ENCODE assay signal across 21 mouse cellular contexts in genomic region chr4:79291091-79291490, GRCm38 (mm10).
A peak's percentile ranks its signal among the peaks of the same experiment; 100 is the strongest.
DNase-seq lines count a peak whose midpoint lies in the region; ATAC-seq and TF ChIP-seq lines count a peak whose summit lies in the region.
"Had no signal": no experiment of that assay in that cellular context is flagged by ENCODE, and none has a peak within 500 bp of the region (broad histone marks: within the 10 kb centered on the region; RNA-seq: fewer than 3 reads in every experiment).

No protein-coding gene starts in this region.

- no peak overlapping the region for H3K9ac ChIP-seq in forebrain, embryonic 14.5 days (ENCODE audit: low read length)
- no peak overlapping the region for H3K9ac ChIP-seq in forebrain, embryonic 15.5 days (replicated peaks)
- H3K9ac ChIP-seq: embryonic facial prominence, embryonic 13.5 days; hindbrain, embryonic 12.5 days had no signal

- no peak for TF ChIP-seq POLR2A in brain, embryonic 14.5 days (IDR thresholded peaks at IDR 0.05; ENCODE audit: borderline replicate concordance, extremely low read depth, insufficient read depth, insufficient read length, poor library complexity, severe bottlenecking)

- H3K4me1 ChIP-seq in forebrain, embryonic 14.5 days (ENCODE audit: control insufficient read depth, insufficient read depth, low read length): no peaks in the 10 kb centered on the region
- H3K4me1 ChIP-seq in forebrain, embryonic 15.5 days: no peaks in the 10 kb centered on the region
- H3K4me1 ChIP-seq: embryonic facial prominence, embryonic 13.5 days; heart, embryonic 10.5 days; hindbrain, embryonic 12.5 days had no signal

- no peak for TF ChIP-seq CTCF in brain, embryonic 14.5 days (IDR thresholded peaks at IDR 0.05; ENCODE audit: borderline replicate concordance, extremely low read depth, insufficient read depth, insufficient read length)

- no peaks in the 10 kb centered on the region for H3K27me3 ChIP-seq in forebrain, embryonic 14.5 days (replicated peaks; ENCODE audit: control insufficient read depth, insufficient read depth, low read length)
- no peaks in the 10 kb centered on the region for H3K27me3 ChIP-seq in forebrain, embryonic 15.5 days
- H3K27me3 ChIP-seq: embryonic facial prominence, embryonic 13.5 days; hindbrain, embryonic 12.5 days had no signal

- no peak overlapping the region for H3K27ac ChIP-seq in forebrain, embryonic 14.5 days (ENCODE audit: low read depth, low read length)
- no peak overlapping the region for H3K27ac ChIP-seq in forebrain, embryonic 15.5 days (replicated peaks)
- H3K27ac ChIP-seq: embryonic facial prominence, embryonic 13.5 days; heart, embryonic 10.5 days; hindbrain, embryonic 12.5 days had no signal

- H3K36me3 ChIP-seq in forebrain, embryonic 14.5 days (ENCODE audit: control insufficient read depth, insufficient read depth, low read length): no peaks in the 10 kb centered on the region
- H3K36me3 ChIP-seq in forebrain, embryonic 15.5 days: no peaks in the 10 kb centered on the region
- H3K36me3 ChIP-seq: embryonic facial prominence, embryonic 13.5 days; heart, embryonic 10.5 days; hindbrain, embryonic 12.5 days had no signal

- no peak overlapping the region for H3K4me2 ChIP-seq in forebrain, embryonic 14.5 days (ENCODE audit: low read length)
- no peak overlapping the region for H3K4me2 ChIP-seq in forebrain, embryonic 15.5 days (replicated peaks)
- H3K4me2 ChIP-seq: embryonic facial prominence, embryonic 13.5 days; hindbrain, embryonic 12.5 days had no signal

- DNase-seq in forebrain, embryonic 14.5 days (ENCODE audit: low spot score): peak; percentile 2
- DNase-seq in layer of hippocampus, adult 18-20 months (ENCODE audit: low spot score in 2 of 2): peak; percentile 7 to 44
- DNase-seq in layer of hippocampus, adult 9-10 months (ENCODE audit: low spot score): no peak
- DNase-seq in brain, adult 2 months (ENCODE audit: low read depth, low spot score): peak; percentile 67
- DNase-seq in brain, embryonic 14.5 days (ENCODE audit: low read depth): peak; percentile 19
- no peak for DNase-seq in kidney, adult 18-20 months
- DNase-seq in adrenal gland, adult 18-20 months (ENCODE audit: low spot score in 2 of 2): no peak
- DNase-seq: adrenal gland, adult 8-10 months; adrenal gland, postnatal 36 days; cerebellum, adult 18-20 months; cerebellum, postnatal 25 days; gastrocnemius, postnatal 10 days; heart, adult 18-20 months; heart, postnatal 10 days; heart, postnatal 4 days had no signal

- ATAC-seq in forebrain, embryonic 14.5 days: no peak
- no peak; the same call in 1 of the 2 replicates for ATAC-seq in forebrain, embryonic 15.5 days (replicated peaks)
- ATAC-seq: hindbrain, embryonic 16.5 days; inflammation-experienced regulatory T-cells, adult 6 months had no signal

- no peaks in the 10 kb centered on the region for H3K9me3 ChIP-seq in forebrain, embryonic 14.5 days (replicated peaks; ENCODE audit: control insufficient read depth, low read length)
- no peaks in the 10 kb centered on the region for H3K9me3 ChIP-seq in forebrain, embryonic 15.5 days
- H3K9me3 ChIP-seq: embryonic facial prominence, embryonic 13.5 days; heart, embryonic 10.5 days; hindbrain, embryonic 12.5 days had no signal

- WGBS in forebrain, embryonic 14.5 days: 66% methylated on average over 1 of the region's 1 CpGs
- 62% methylated on average over 1 of the region's 1 CpGs for WGBS in forebrain, embryonic 15.5 days

- no peak overlapping the region for H3K4me3 ChIP-seq in forebrain, embryonic 14.5 days (ENCODE audit: low read depth, low read length)
- H3K4me3 ChIP-seq in forebrain, embryonic 15.5 days: no peak overlapping the region
- H3K4me3 ChIP-seq: embryonic facial prominence, embryonic 13.5 days; heart, embryonic 10.5 days; hindbrain, embryonic 12.5 days had no signal

Comparison
In these comparisons a context has a peak if more than half of its experiments do, and no peak if none do; other contexts are left out.
1. DNase-seq: peak in forebrain, embryonic 14.5 days (single experiment), layer of hippocampus, adult 18-20 months (2 of 2), brain, adult 2 months (single experiment) and brain, embryonic 14.5 days (single experiment); none in layer of hippocampus, adult 9-10 months (single experiment), kidney, adult 18-20 months (single experiment) and adrenal gland, adult 18-20 months (0 of 2).